Mouse (Mus musculus): ENCODE results near the gene Mettl27. TPM values are rescaled to one million over a fixed set of nuclear protein-coding genes. Genes with fewer than 3 reads are reported as not detected.
A peak's percentile ranks its signal among the peaks of the same experiment; 100 is the strongest.

The Mettl27 gene
- total RNA-seq, 2 experiments from 2014 or later = 4.2 to 4.6 TPM

- no peak within 1 kb of the TSS for H3K27ac ChIP-seq
- no peak for TF ChIP-seq CTCF (IDR thresholded peaks at IDR 0.05)
- DNase-seq = no peak
- H3K4me3 ChIP-seq = peak within 1 kb of the TSS; percentile 29; the same call in 1 of the 2 replicates
- intact Hi-C loops (cut with DNase I) = loop anchor here (1.0 kb wide), 1 partner anchor 59 kb away; no protein-coding TSS in a partner anchor
Observed at GRCm38 (mm10) chr5:134906633-134907032, 25.5 kb upstream of the Mettl27 start, which contains the start of gene Tmem270. Gene Tmem270, minus strand, starts transcription at chr5:134906733.

GRCm38 (mm10) chr5:134907135-134907534 is 25.0 kb upstream of the Mettl27 start:
- DNase-seq = peak; percentile 94
- TF ChIP-seq CTCF (IDR thresholded peaks at IDR 0.05) = peak; percentile 96
- intact Hi-C loops (cut with DNase I) = loop anchor here (1.0 kb wide), 1 partner anchor 58 kb away; no protein-coding TSS in a partner anchor
- H3K4me3 ChIP-seq = peak overlapping the region; percentile 29; the same call in 1 of the 2 replicates
- H3K27ac ChIP-seq = no peak overlapping the region

GRCm38 (mm10) chr5:134911901-134912300 is 20.3 kb upstream of the Mettl27 start:
- intact Hi-C loops (cut with DNase I) = no loop called here
- no peak for TF ChIP-seq CTCF (IDR thresholded peaks at IDR 0.05)
- Histone ChIP-seq H3K4me3 (no peak overlapping the region), H3K27ac (no peak overlapping the region)
- no peak for DNase-seq

- Histone ChIP-seq H3K4me3 (no peak overlapping the region), H3K27ac (no peak overlapping the region)
- TF ChIP-seq CTCF (IDR thresholded peaks at IDR 0.05) = no peak
- intact Hi-C loops (cut with DNase I) = no loop called here
- DNase-seq = no peak
Observed at GRCm38 (mm10) chr5:134913352-134913751, 18.8 kb upstream of the Mettl27 start.

- intact Hi-C loops (cut with DNase I) = no loop called here
- Histone ChIP-seq H3K4me3 (no peak overlapping the region), H3K27ac (no peak overlapping the region)
Observed at GRCm38 (mm10) chr5:134913753-134914152, 18.4 kb upstream of the Mettl27 start.

GRCm38 (mm10) chr5:134914510-134914909 is 17.7 kb upstream of the Mettl27 start:
- TF ChIP-seq CTCF (IDR thresholded peaks at IDR 0.05) = no peak
- H3K4me3 ChIP-seq = no peak overlapping the region
- DNase-seq = no peak
- intact Hi-C loops (cut with DNase I) = no loop called here
- no peak overlapping the region for H3K27ac ChIP-seq

More at GRCm38 (mm10) chr5:134913753-134914152, 18.4 kb upstream of the Mettl27 start:
- no peak for DNase-seq
- TF ChIP-seq CTCF (IDR thresholded peaks at IDR 0.05) = no peak

GRCm38 (mm10) chr5:134915311-134915710 is 16.9 kb upstream of the Mettl27 start, which contains the start of gene Cldn13:
Gene Cldn13, minus strand, starts transcription at chr5:134915526.
- TF ChIP-seq CTCF (IDR thresholded peaks at IDR 0.05) = no peak
- no peak for DNase-seq

GRCm38 (mm10) chr5:134918071-134918832 is 13.9 kb upstream of the Mettl27 start:
- peak; percentile 76 for TF ChIP-seq CTCF (IDR thresholded peaks at IDR 0.05)
- intact Hi-C loops (cut with DNase I) = no loop called here
- DNase-seq = peak; percentile 70
- Histone ChIP-seq H3K27ac (no peak overlapping the region), H3K4me3 (no peak overlapping the region)

More at GRCm38 (mm10) chr5:134915311-134915710, 16.9 kb upstream of the Mettl27 start, which contains the start of gene Cldn13:
- no peak within 1 kb of the TSS for H3K27ac ChIP-seq
- no peak within 1 kb of the TSS for H3K4me3 ChIP-seq
- intact Hi-C loops (cut with DNase I) = no loop called here

- Histone ChIP-seq H3K4me3 (no peak overlapping the region), H3K27ac (no peak overlapping the region)
- intact Hi-C loops (cut with DNase I) = no loop called here
- DNase-seq = no peak
- no peak for TF ChIP-seq CTCF (IDR thresholded peaks at IDR 0.05)
Observed at GRCm38 (mm10) chr5:134919097-134919496, 13.1 kb upstream of the Mettl27 start.

GRCm38 (mm10) chr5:134920106-134920687 is 12.0 kb upstream of the Mettl27 start:
- Histone ChIP-seq H3K4me3 (no peak overlapping the region), H3K27ac (no peak overlapping the region)
- TF ChIP-seq CTCF (IDR thresholded peaks at IDR 0.05) = no peak
- intact Hi-C loops (cut with DNase I) = no loop called here
- no peak for DNase-seq

- no peak for TF ChIP-seq CTCF (IDR thresholded peaks at IDR 0.05)
- intact Hi-C loops (cut with DNase I) = no loop called here
- no peak overlapping the region for H3K4me3 ChIP-seq
Observed at GRCm38 (mm10) chr5:134921106-134921505, 11.1 kb upstream of the Mettl27 start.

GRCm38 (mm10) chr5:134923141-134923540 is 9.0 kb upstream of the Mettl27 start:
- TF ChIP-seq CTCF (IDR thresholded peaks at IDR 0.05) = no peak
- Histone ChIP-seq H3K4me3 (no peak overlapping the region), H3K27ac (no peak overlapping the region)
- intact Hi-C loops (cut with DNase I) = no loop called here
- DNase-seq = no peak

More at GRCm38 (mm10) chr5:134921106-134921505, 11.1 kb upstream of the Mettl27 start:
- DNase-seq = no peak
- H3K27ac ChIP-seq = no peak overlapping the region

- TF ChIP-seq CTCF (IDR thresholded peaks at IDR 0.05) = no peak
- intact Hi-C loops (cut with DNase I) = no loop called here
- no peak overlapping the region for H3K27ac ChIP-seq
- H3K4me3 ChIP-seq = no peak overlapping the region
- DNase-seq = no peak
Observed at GRCm38 (mm10) chr5:134926726-134927125, 5.4 kb upstream of the Mettl27 start.
